Mouse (Mus musculus) spleen, adult 2 months (tissue): ENCODE data around the gene Nfe2l3.

ENCODE experiments used
- CTCF ChIP-seq: fragments of 200-500 bp; IDR thresholded peaks from 2 replicates; pipeline ENCODE4 v1.5.1; 2011; ENCODE audit warnings: mild to moderate bottlenecking, inconsistent platforms; ENCODE audit not compliant: insufficient read depth, insufficient read length, insufficient replicate concordance; ENCODE audit errors: extremely low read depth
- POLR2A ChIP-seq: fragments of 200-500 bp; IDR thresholded peaks from 2 replicates; pipeline ENCODE4 v1.6.1; 2011; ENCODE audit warnings: low read depth, low read length, inconsistent platforms

DNA sequence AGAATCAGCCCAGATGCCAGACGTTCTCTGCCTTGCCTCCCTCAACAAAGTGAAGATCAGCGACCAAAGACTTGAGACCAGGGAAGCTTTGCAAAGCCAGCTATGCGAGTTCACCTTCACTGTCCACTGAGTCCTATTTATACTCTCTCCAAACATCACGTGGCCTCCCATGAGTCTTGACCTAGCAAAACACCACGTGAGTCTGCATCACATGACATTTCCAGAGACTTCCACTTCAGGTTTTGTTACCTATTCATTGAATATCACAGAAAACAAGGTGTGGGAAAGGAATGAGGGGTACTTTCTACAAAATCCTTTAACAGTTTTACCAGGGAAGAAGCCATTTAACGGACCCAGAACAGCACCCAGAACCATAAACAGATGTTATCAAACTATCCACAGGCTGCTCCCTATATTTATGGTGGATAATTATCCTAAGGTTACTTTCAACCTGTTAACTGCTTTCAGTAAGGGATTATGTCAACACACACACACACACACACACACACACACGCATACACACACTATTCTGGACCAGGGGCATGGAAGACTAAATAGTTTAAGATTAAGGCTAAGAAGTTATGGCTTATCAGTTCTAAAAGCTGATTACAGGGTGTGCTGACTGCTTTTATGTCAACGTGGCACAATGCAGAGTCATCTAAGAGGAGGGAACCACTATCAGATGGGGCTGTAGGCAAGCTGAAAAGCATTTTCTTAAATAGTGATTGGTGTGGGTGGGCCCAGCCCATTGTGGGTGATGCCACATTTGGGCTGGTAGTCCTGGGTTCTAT is 65.0 kb downstream of the Nfe2l3 start:
- TF ChIP-seq CTCF, result no peak
- no peak for TF ChIP-seq POLR2A
